24 mouse cellular contexts compared by ENCODE assay signal in the genomic region with DNA sequence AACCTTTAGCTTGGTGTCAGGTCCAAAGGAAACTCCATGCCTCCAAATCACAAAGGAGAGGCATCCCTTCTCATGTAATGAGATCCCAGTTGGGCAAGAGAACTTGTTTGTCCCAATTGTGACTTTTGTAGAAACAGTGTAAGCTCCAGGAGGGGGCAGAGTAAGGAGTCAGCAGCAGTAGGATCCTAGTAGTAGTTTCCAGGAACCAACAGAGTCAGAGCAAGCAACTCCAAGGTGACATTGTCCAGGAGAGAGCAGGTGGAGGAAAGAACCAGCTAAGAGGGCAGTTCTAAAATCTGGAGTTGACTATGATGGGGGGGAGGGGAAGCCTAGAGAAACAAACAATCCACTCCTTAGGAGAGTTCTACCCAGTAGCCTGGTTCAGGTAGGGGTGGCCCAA. TPM values are rescaled to one million over a fixed set of nuclear protein-coding genes. Genes with fewer than 3 reads are reported as not detected.
DNase-seq lines count a peak whose midpoint lies in the region; ATAC-seq and TF ChIP-seq lines count a peak whose summit lies in the region.
"Had no signal": no experiment of that assay in that cellular context is flagged by ENCODE, and none has a peak within 500 bp of the region (broad histone marks: within the 10 kb centered on the region; RNA-seq: fewer than 3 reads in every experiment).

No protein-coding gene starts in this region.

- no peak overlapping the region for H3K4me2 ChIP-seq in liver, embryonic 12.5 days
- H3K4me2 ChIP-seq in stomach, postnatal 0 days (replicated peaks; ENCODE audit: low read depth): no peak overlapping the region
- H3K4me2 ChIP-seq in hindbrain, embryonic 14.5 days (replicated peaks): no peak overlapping the region
- H3K4me2 ChIP-seq: embryonic facial prominence, embryonic 12.5 days; forebrain, embryonic 13.5 days; forebrain, embryonic 15.5 days had no signal

- peak; percentile 69 for DNase-seq in liver, adult 2 months (ENCODE audit: extremely low read depth, low read depth, low spot score)
- DNase-seq in ES-CJ7 (ENCODE audit: low read depth, low spot score) (peak; percentile 86), R1 (ENCODE audit: low read depth, low spot score) (peak; percentile 39)
- no peak for DNase-seq in stomach, postnatal 0 days (ENCODE audit: low spot score)
- DNase-seq in hindbrain, embryonic 14.5 days (ENCODE audit: low spot score): no peak
- DNase-seq: adrenal gland, adult 8-10 months; adrenal gland, postnatal 14 days; adrenal gland, postnatal 36 days; cerebellum, adult 11-12 months; cerebellum, adult 2 months; cerebellum, adult 9-10 months; cerebellum, postnatal 10 days; cerebellum, postnatal 25 days; forebrain, postnatal 0 days had no signal

- H3K27ac ChIP-seq in liver, adult 2 months (replicated peaks; ENCODE audit: insufficient read depth, low read depth, low read length): peak overlapping the region; percentile 34; the same call in 1 of the 2 replicates
- H3K27ac ChIP-seq in liver, embryonic 12.5 days: no peak overlapping the region
- no peak overlapping the region for H3K27ac ChIP-seq in stomach, postnatal 0 days (replicated peaks)
- no peak overlapping the region for H3K27ac ChIP-seq in hindbrain, embryonic 14.5 days
- H3K27ac ChIP-seq: embryonic facial prominence, embryonic 10.5 days; embryonic facial prominence, embryonic 12.5 days; forebrain, embryonic 13.5 days; forebrain, embryonic 15.5 days had no signal

- 0 out of 2 replicates have a peak, but pooled peaks cover under 1% of the 10 kb centered on the region for H3K79me2 ChIP-seq in liver, adult 2 months (ENCODE audit: control insufficient read depth, insufficient read depth, low read length)

- no peak for ATAC-seq in liver, embryonic 12.5 days
- 0 out of 2 replicates have a peak, but pooled peaks have one; percentile 48 for ATAC-seq in stomach, postnatal 0 days (ENCODE audit: low FRiP score, low TSS enrichment)
- no peak for ATAC-seq in hindbrain, embryonic 14.5 days (ENCODE audit: low FRiP score)
- no peak for ATAC-seq in monocyte, adult 5-6 weeks (replicated peaks; ENCODE audit: insufficient number of reproducible peaks, low FRiP score, low TSS enrichment, poor library complexity, severe bottlenecking)
- ATAC-seq: activated CD4-positive, CD25-positive, alpha-beta regulatory T cell, adult 4 months; forebrain, embryonic 13.5 days; forebrain, embryonic 15.5 days; forebrain, postnatal 0 days; Patski had no signal

- no peak for TF ChIP-seq EP300 in stomach, postnatal 0 days (optimal IDR thresholded peaks at IDR 0.05)

- H3K36me3 ChIP-seq in liver, adult 2 months (ENCODE audit: control insufficient read depth, insufficient read depth, low read length): peaks cover 62% of the 10 kb centered on the region
- H3K36me3 ChIP-seq in liver, embryonic 12.5 days: no peaks in the 10 kb centered on the region
- no peaks in the 10 kb centered on the region for H3K36me3 ChIP-seq in stomach, postnatal 0 days (ENCODE audit: control insufficient read depth, insufficient read depth, low read length)
- no peaks in the 10 kb centered on the region for H3K36me3 ChIP-seq in hindbrain, embryonic 14.5 days (replicated peaks; ENCODE audit: control insufficient read depth, insufficient read depth)
- H3K36me3 ChIP-seq: embryonic facial prominence, embryonic 10.5 days; embryonic facial prominence, embryonic 12.5 days; forebrain, embryonic 15.5 days; G1E had no signal

- no peaks in the 10 kb centered on the region for H3K9me3 ChIP-seq in liver, embryonic 12.5 days (replicated peaks)
- no peaks in the 10 kb centered on the region for H3K9me3 ChIP-seq in stomach, postnatal 0 days (ENCODE audit: control insufficient read depth, low read length)
- no peaks in the 10 kb centered on the region for H3K9me3 ChIP-seq in hindbrain, embryonic 14.5 days (ENCODE audit: control insufficient read depth, low read length)
- H3K9me3 ChIP-seq: embryonic facial prominence, embryonic 10.5 days; embryonic facial prominence, embryonic 12.5 days; forebrain, embryonic 13.5 days; forebrain, embryonic 15.5 days; G1E had no signal

- H3K4me3 ChIP-seq in liver, adult 2 months (ENCODE audit: insufficient read depth, low read depth, low read length): no peak overlapping the region; the same call in 1 of the 2 replicates
- no peak overlapping the region for H3K4me3 ChIP-seq in liver, embryonic 12.5 days
- H3K4me3 ChIP-seq in stomach, postnatal 0 days (ENCODE audit: low read depth, low read length): no peak overlapping the region
- no peak overlapping the region for H3K4me3 ChIP-seq in hindbrain, embryonic 14.5 days (replicated peaks; ENCODE audit: low read length)
- H3K4me3 ChIP-seq: embryonic facial prominence, embryonic 10.5 days; embryonic facial prominence, embryonic 12.5 days; forebrain, embryonic 13.5 days; forebrain, embryonic 15.5 days had no signal

- H3K27me3 ChIP-seq in liver, adult 2 months (ENCODE audit: control insufficient read depth, insufficient read depth, low read length): no peaks in the 10 kb centered on the region
- no peaks in the 10 kb centered on the region for H3K27me3 ChIP-seq in liver, embryonic 12.5 days (replicated peaks)
- H3K27me3 ChIP-seq in stomach, postnatal 0 days (ENCODE audit: control insufficient read depth, insufficient read depth, low read length): no peaks in the 10 kb centered on the region
- H3K27me3 ChIP-seq in hindbrain, embryonic 14.5 days (ENCODE audit: control insufficient read depth, insufficient read depth, low read length): no peaks in the 10 kb centered on the region
- H3K27me3 ChIP-seq: embryonic facial prominence, embryonic 12.5 days; forebrain, embryonic 13.5 days; forebrain, embryonic 15.5 days; Patski had no signal

- TF ChIP-seq CTCF in liver, adult 2 months (IDR thresholded peaks at IDR 0.05; ENCODE audit: low read depth, low read length): no peak
- no peak for TF ChIP-seq CTCF in stomach, postnatal 0 days (IDR thresholded peaks at IDR 0.05; ENCODE audit: low read depth)

- peak overlapping the region; percentile 41; the same call in 1 of the 2 replicates for H3K9ac ChIP-seq in liver, adult 2 months (ENCODE audit: low read depth, low read length)
- no peak overlapping the region for H3K9ac ChIP-seq in liver, embryonic 12.5 days
- H3K9ac ChIP-seq in stomach, postnatal 0 days (ENCODE audit: low read length): no peak overlapping the region
- H3K9ac ChIP-seq in hindbrain, embryonic 14.5 days: no peak overlapping the region
- H3K9ac ChIP-seq: embryonic facial prominence, embryonic 12.5 days; forebrain, embryonic 13.5 days; forebrain, embryonic 15.5 days; forebrain, postnatal 0 days had no signal

- no peak for TF ChIP-seq POLR2A in liver, adult 2 months (IDR thresholded peaks at IDR 0.05; ENCODE audit: extremely low read depth, insufficient read depth, low read length)

- H3K4me1 ChIP-seq in liver, adult 2 months (ENCODE audit: control insufficient read depth, insufficient read depth, low read length): peaks cover 24% of the 10 kb centered on the region
- no peaks in the 10 kb centered on the region for H3K4me1 ChIP-seq in liver, embryonic 12.5 days
- no peaks in the 10 kb centered on the region for H3K4me1 ChIP-seq in stomach, postnatal 0 days (replicated peaks; ENCODE audit: control insufficient read depth, insufficient read depth)
- H3K4me1 ChIP-seq in hindbrain, embryonic 14.5 days (replicated peaks; ENCODE audit: control insufficient read depth, insufficient read depth, low read length): no peaks in the 10 kb centered on the region
- H3K4me1 ChIP-seq: embryonic facial prominence, embryonic 10.5 days; embryonic facial prominence, embryonic 12.5 days; forebrain, embryonic 13.5 days; forebrain, embryonic 15.5 days had no signal

RNA-seq across cellular contexts. Expression of a gene that starts 7.5 kb away (rescaled TPM):
- total RNA-seq in liver, adult 2 months (2014; rRNA removed): 1,830 and 2,301 TPM in 2 replicates
- polyA plus RNA-seq in liver, adult 2 months (2012; rRNA removed): 586 and 693 TPM in 2 replicates
- 5.4 and 5.6 TPM in 2 replicates for polyA plus RNA-seq in liver, embryonic 12.5 days (2016; fragmentation: Nextera tagmentation; extraction: Ambion mirVana)
- 71.7 and 77.2 TPM in 2 replicates for polyA plus RNA-seq in stomach, postnatal 0 days (2015; fragmentation: Nextera tagmentation; extraction: Ambion mirVana)
- polyA plus RNA-seq in hindbrain, embryonic 14.5 days (2014; fragmentation: Nextera tagmentation; extraction: Ambion mirVana): 0.51 and 0.61 TPM in 2 replicates
- 0.68 to 4.7 TPM in 2 of 3 replicates, not detected in the other for total RNA-seq in monocyte, adult 5-6 weeks (2017)
- total RNA-seq: forebrain, postnatal 0 days had no signal
- polyA plus RNA-seq: C2C12, G1E had no signal

RNA-seq across cellular contexts. Expression of a gene that starts 29.5 kb away (rescaled TPM):
- 6.2 and 8.1 TPM in 2 replicates for total RNA-seq in liver, adult 2 months (2014; rRNA removed)
- 3.0 and 3.8 TPM in 2 replicates for polyA plus RNA-seq in liver, adult 2 months (2012; rRNA removed)
- 4.2 and 4.9 TPM in 2 replicates for polyA plus RNA-seq in liver, embryonic 12.5 days (2016; fragmentation: Nextera tagmentation; extraction: Ambion mirVana)
- polyA plus RNA-seq in stomach, postnatal 0 days (2015; fragmentation: Nextera tagmentation; extraction: Ambion mirVana): 9.9 and 10.9 TPM in 2 replicates
- 19.5 and 20.0 TPM in 2 replicates for polyA plus RNA-seq in hindbrain, embryonic 14.5 days (2014; fragmentation: Nextera tagmentation; extraction: Ambion mirVana)
- 0.76 to 3.4 TPM (median 1.2 TPM) in 3 replicates for total RNA-seq in monocyte, adult 5-6 weeks (2017)

Comparison
In these comparisons a context has a peak if more than half of its experiments do, and no peak if none do; other contexts are left out.
1. RNA of a gene that starts 7.5 kb away (polyA plus RNA-seq): 586 to 693 TPM in liver, adult 2 months and 71.7 to 77.2 TPM in stomach, postnatal 0 days; 5.4 to 5.6 TPM in liver, embryonic 12.5 days and 0.51 to 0.61 TPM in hindbrain, embryonic 14.5 days; every median in the first group is over 10 times any median in the second.
2. DNase-seq: peak in liver, adult 2 months (single experiment), ES-CJ7 (single experiment) and R1 (single experiment); none in stomach, postnatal 0 days (single experiment) and hindbrain, embryonic 14.5 days (single experiment).